Mouse (Mus musculus): Measurements from ENCODE around the gene Fam53b. TPM values are rescaled to one million over a fixed set of nuclear protein-coding genes. Genes with fewer than 3 reads are reported as not detected.

Fam53b gene
- polyA plus RNA-seq, 1 experiment from 2014 or later, result 17.2 TPM

DNA sequence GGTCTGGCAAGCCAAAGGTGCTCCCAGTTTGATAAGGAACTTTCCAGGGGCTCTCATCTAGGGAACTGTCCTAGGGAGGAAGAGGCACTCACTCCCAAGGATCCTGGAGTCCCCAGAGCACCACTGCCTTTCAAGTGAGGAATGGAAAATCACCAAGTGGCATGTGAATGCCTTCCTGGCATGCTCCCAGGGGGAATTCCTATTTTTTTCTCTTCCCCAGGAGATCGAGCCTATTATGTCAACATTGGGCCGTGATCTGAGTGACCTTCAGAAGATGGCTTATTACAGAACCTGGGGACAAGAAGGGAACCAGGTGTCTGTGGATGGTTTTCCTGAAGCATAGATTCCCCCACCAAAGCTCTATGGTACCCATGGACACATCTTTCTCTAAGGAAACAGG is 62.0 kb downstream of the Fam53b start:
- H3K4me2 ChIP-seq (ENCODE audit: low read depth, low read length), result no peak overlapping the region
- TF ChIP-seq CTCF (IDR thresholded peaks at IDR 0.05; ENCODE audit: low read depth) (no peak), EP300 (IDR thresholded peaks at IDR 0.05; ENCODE audit: low read depth) (no peak)
- no peak for ATAC-seq
- H3K9me3 ChIP-seq (ENCODE audit: low read length), result no peaks in the 10 kb centered on the region
- H3K4me3 ChIP-seq (ENCODE audit: low read depth, low read length), result no peak overlapping the region
- H3K36me3 ChIP-seq (replicated peaks; ENCODE audit: insufficient read depth, low read length), result peaks cover 61% of the 10 kb centered on the region
- no peak overlapping the region for H3K27ac ChIP-seq (ENCODE audit: low read depth)
- H3K4me1 ChIP-seq (ENCODE audit: insufficient read depth), result peaks cover 2% of the 10 kb centered on the region; the same call in 1 of the 2 replicates
- H3K27me3 ChIP-seq (ENCODE audit: insufficient read depth, low read length), result no peaks in the 10 kb centered on the region
- DNase-seq, result no peak
- 0 out of 2 replicates have a peak overlapping the region, but pooled peaks have one; percentile 5 for H3K9ac ChIP-seq (replicated peaks)
- WGBS (ENCODE audit: insufficient replicate concordance), result 63% methylated on average over 2 of the region's 2 CpGs

- WGBS (ENCODE audit: insufficient replicate concordance), result 94% methylated on average over 11 of the region's 11 CpGs
- Histone ChIP-seq H3K4me2 (ENCODE audit: low read depth, low read length) (no peak overlapping the region), H3K27ac (ENCODE audit: low read depth) (no peak overlapping the region), H3K9me3 (ENCODE audit: low read length) (no peaks in the 10 kb centered on the region), H3K9ac (replicated peaks) (no peak overlapping the region), H3K36me3 (replicated peaks; ENCODE audit: insufficient read depth, low read length) (peaks cover 53% of the 10 kb centered on the region), H3K4me3 (ENCODE audit: low read depth, low read length) (no peak overlapping the region), H3K4me1 (ENCODE audit: insufficient read depth) (peaks cover 2% of the 10 kb centered on the region; the same call in 1 of the 2 replicates), H3K27me3 (ENCODE audit: insufficient read depth, low read length) (no peaks in the 10 kb centered on the region)
- TF ChIP-seq CTCF (IDR thresholded peaks at IDR 0.05; ENCODE audit: low read depth), result no peak
- TF ChIP-seq EP300 (IDR thresholded peaks at IDR 0.05; ENCODE audit: low read depth), result no peak
- DNase-seq, result no peak
- no peak for ATAC-seq
Observed at GRCm38 (mm10) chr7:132749504-132749903, 64.2 kb downstream of the Fam53b start.

DNA sequence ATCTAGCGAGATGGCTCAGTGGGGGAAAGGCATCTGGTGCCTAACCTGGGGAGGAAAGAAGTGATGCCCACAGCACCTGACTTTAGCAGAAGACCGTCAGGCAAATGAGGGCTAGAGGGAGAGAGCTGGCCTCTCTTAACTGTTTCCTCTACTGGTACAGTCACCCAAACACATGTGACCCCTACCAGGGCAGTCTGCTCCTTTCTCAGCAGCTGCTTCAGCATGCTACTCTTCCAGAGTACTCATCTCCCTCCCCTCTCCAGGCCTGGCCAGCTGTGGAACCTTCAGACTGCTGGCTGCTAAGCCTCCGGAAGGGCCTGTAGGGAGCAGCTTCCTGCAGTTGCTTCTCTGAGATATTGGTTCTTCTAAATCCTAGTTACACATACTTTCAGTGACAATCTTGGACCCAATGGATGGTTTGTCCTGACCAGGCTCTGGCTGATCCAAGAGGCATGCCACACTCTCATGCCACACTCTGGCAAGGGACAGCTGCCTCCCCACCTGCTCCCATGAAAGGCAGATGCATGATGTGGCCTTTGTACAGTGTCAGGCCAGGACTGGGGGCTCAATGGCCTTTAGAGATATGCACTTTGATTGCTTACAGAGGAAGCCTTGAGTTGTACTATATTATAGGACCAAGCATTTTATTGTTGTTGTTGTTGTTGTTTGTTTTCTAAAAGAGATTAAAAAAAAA is 65.5 kb downstream of the Fam53b start:
- H3K36me3 ChIP-seq (replicated peaks; ENCODE audit: insufficient read depth, low read length), result peaks cover 42% of the 10 kb centered on the region
- WGBS (ENCODE audit: insufficient replicate concordance), result 86% methylated on average over 3 of the region's 3 CpGs
- H3K27me3 ChIP-seq (ENCODE audit: insufficient read depth, low read length), result no peaks in the 10 kb centered on the region
- no peak overlapping the region for H3K27ac ChIP-seq (ENCODE audit: low read depth)
- ATAC-seq, result no peak
- TF ChIP-seq EP300 (IDR thresholded peaks at IDR 0.05; ENCODE audit: low read depth), result no peak
- no peak overlapping the region for H3K4me2 ChIP-seq (ENCODE audit: low read depth, low read length)
- 0 out of 2 replicates have a peak, but pooled peaks cover 2% of the 10 kb centered on the region for H3K4me1 ChIP-seq (ENCODE audit: insufficient read depth)
- H3K4me3 ChIP-seq (ENCODE audit: low read depth, low read length), result no peak overlapping the region
- H3K9ac ChIP-seq (replicated peaks), result no peak overlapping the region
- DNase-seq, result no peak
- no peaks in the 10 kb centered on the region for H3K9me3 ChIP-seq (ENCODE audit: low read length)

DNA sequence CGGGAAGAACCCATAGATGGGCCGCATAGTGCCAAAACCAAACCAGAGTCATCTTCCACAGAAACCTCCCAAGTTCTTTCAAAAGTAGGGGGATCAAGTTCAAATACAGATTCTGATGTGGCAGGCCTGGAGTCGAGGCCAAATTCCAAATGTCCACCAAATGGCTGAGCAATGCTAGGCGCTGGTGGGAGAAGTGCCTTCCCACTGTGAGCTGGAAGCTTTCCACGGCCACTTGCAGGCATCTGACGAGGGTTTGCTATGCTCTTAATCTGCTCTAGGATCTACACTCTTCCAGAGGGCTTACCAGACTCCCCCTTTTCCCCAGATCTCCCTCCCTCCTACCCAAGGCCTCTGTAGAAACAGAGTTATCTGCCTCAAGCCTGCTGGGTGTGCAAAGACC is 66.6 kb downstream of the Fam53b start:
- TF ChIP-seq CTCF (IDR thresholded peaks at IDR 0.05; ENCODE audit: low read depth) (no peak), EP300 (IDR thresholded peaks at IDR 0.05; ENCODE audit: low read depth) (no peak)
- H3K27me3 ChIP-seq (ENCODE audit: insufficient read depth, low read length), result no peaks in the 10 kb centered on the region
- no peak overlapping the region for H3K4me3 ChIP-seq (ENCODE audit: low read depth, low read length)
- 76% methylated on average over 6 of the region's 6 CpGs for WGBS (ENCODE audit: insufficient replicate concordance)
- H3K4me2 ChIP-seq (ENCODE audit: low read depth, low read length), result no peak overlapping the region
- no peak overlapping the region for H3K27ac ChIP-seq (ENCODE audit: low read depth)
- peaks cover 41% of the 10 kb centered on the region for H3K36me3 ChIP-seq (replicated peaks; ENCODE audit: insufficient read depth, low read length)
- 0 out of 2 replicates have a peak, but pooled peaks cover 2% of the 10 kb centered on the region for H3K4me1 ChIP-seq (ENCODE audit: insufficient read depth)
- no peak for ATAC-seq
- DNase-seq, result no peak
- no peak overlapping the region for H3K9ac ChIP-seq (replicated peaks)
- no peaks in the 10 kb centered on the region for H3K9me3 ChIP-seq (ENCODE audit: low read length)

GRCm38 (mm10) chr7:132742912-132743311 is 70.8 kb downstream of the Fam53b start:
- Histone ChIP-seq H3K9ac (replicated peaks) (no peak overlapping the region), H3K27me3 (ENCODE audit: insufficient read depth, low read length) (no peaks in the 10 kb centered on the region), H3K4me1 (ENCODE audit: insufficient read depth) (peaks cover 23% of the 10 kb centered on the region), H3K9me3 (ENCODE audit: low read length) (no peaks in the 10 kb centered on the region), H3K4me2 (ENCODE audit: low read depth, low read length) (no peak overlapping the region), H3K36me3 (replicated peaks; ENCODE audit: insufficient read depth, low read length) (peaks cover 45% of the 10 kb centered on the region), H3K27ac (ENCODE audit: low read depth) (no peak overlapping the region), H3K4me3 (ENCODE audit: low read depth, low read length) (no peak overlapping the region)
- WGBS (ENCODE audit: insufficient replicate concordance), result 86% methylated on average over 5 of the region's 5 CpGs
- TF ChIP-seq EP300 (IDR thresholded peaks at IDR 0.05; ENCODE audit: low read depth) (no peak), CTCF (IDR thresholded peaks at IDR 0.05; ENCODE audit: low read depth) (no peak)
- DNase-seq (no peak), ATAC-seq (no peak)

GRCm38 (mm10) chr7:132739829-132740228 is 73.9 kb downstream of the Fam53b start:
- Histone ChIP-seq H3K4me3 (ENCODE audit: low read depth, low read length) (no peak overlapping the region; the same call in 1 of the 2 replicates), H3K9me3 (ENCODE audit: low read length) (no peaks in the 10 kb centered on the region), H3K27ac (ENCODE audit: low read depth) (0 out of 2 replicates have a peak overlapping the region, but pooled peaks have one; percentile 36), H3K9ac (replicated peaks) (no peak overlapping the region; the same call in 1 of the 2 replicates), H3K36me3 (replicated peaks; ENCODE audit: insufficient read depth, low read length) (peaks cover 33% of the 10 kb centered on the region), H3K4me2 (ENCODE audit: low read depth, low read length) (peak overlapping the region; percentile 58), H3K27me3 (ENCODE audit: insufficient read depth, low read length) (no peaks in the 10 kb centered on the region), H3K4me1 (ENCODE audit: insufficient read depth) (peaks cover 45% of the 10 kb centered on the region)
- DNase-seq (no peak), ATAC-seq (no peak)
- WGBS (ENCODE audit: insufficient replicate concordance), result 50% methylated on average over 6 of the region's 6 CpGs
- TF ChIP-seq CTCF (IDR thresholded peaks at IDR 0.05; ENCODE audit: low read depth) (no peak), EP300 (IDR thresholded peaks at IDR 0.05; ENCODE audit: low read depth) (no peak)
